Mouse (Mus musculus) heart, embryonic 15.5 days (tissue): ENCODE measurements around the gene Pfdn6. TPM values are rescaled to one million over a fixed set of nuclear protein-coding genes. Genes with fewer than 3 reads are reported as not detected.
"Not testable (repeated sequence)": the region's sequence is repeated elsewhere in the genome, so short reads cannot be mapped to it uniquely, and the experiment has no call there.

Source experiments
- ATAC-seq: fragments of 200-750 bp; cut with Nextera tagmentation; replicated peaks from 2 replicates; pipeline ENCODE4 v1.8.0; 2017; ENCODE audit warnings: low read depth, moderate TSS enrichment; ENCODE audit not compliant: insufficient number of reproducible peaks, insufficient read depth, low FRiP score
- H3K27ac ChIP-seq: fragments of 300-500 bp; sonication (generic); 2 replicates; pipeline ENCODE4 v1.5.1; 2015; ENCODE audit warnings: mild to moderate bottlenecking, inconsistent platforms
- H3K27me3 ChIP-seq: fragments of 300-500 bp; sonication (generic); 2 replicates; pipeline ENCODE4 v1.6.1; 2015; ENCODE audit warnings: inconsistent platforms
- H3K36me3 ChIP-seq: fragments of 300-500 bp; sonication (generic); 2 replicates; pipeline ENCODE4 v1.6.1; 2015; ENCODE audit warnings: mild to moderate bottlenecking, inconsistent platforms
- H3K4me1 ChIP-seq: fragments of 300-500 bp; sonication (generic); replicated peaks from 2 replicates; pipeline ENCODE4 v1.6.1; 2015; ENCODE audit warnings: inconsistent platforms
- H3K4me2 ChIP-seq: fragments of 300-500 bp; sonication (generic); 2 replicates; pipeline ENCODE4 v1.6.1; 2015; ENCODE audit warnings: inconsistent platforms, mild to moderate bottlenecking, moderate library complexity
- H3K4me3 ChIP-seq: fragments of 300-500 bp; sonication (generic); 2 replicates; pipeline ENCODE4 v1.5.1; 2015; ENCODE audit warnings: mild to moderate bottlenecking, inconsistent platforms
- H3K9ac ChIP-seq: fragments of 300-500 bp; sonication (generic); 2 replicates; pipeline ENCODE4 v1.6.1; 2015; ENCODE audit warnings: mild to moderate bottlenecking, inconsistent platforms
- H3K9me3 ChIP-seq: fragments of 300-500 bp; sonication (generic); replicated peaks from 2 replicates; pipeline ENCODE4 v1.6.1; 2016; ENCODE audit warnings: inconsistent platforms
- WGBS: fragments of 180-500 bp; shearing (Covaris S2); methylation state at CpG from one replicate; pipeline ENCODE4 v1.1.7; 2015; ENCODE audit warnings: mixed read lengths; 5-methylcytosine and 5-hydroxymethylcytosine counted together
- polyA plus RNA-seq: library from polyadenylated mRNA; unstranded; fragments of >200 nt; fragmentation: Nextera tagmentation; extraction: Ambion mirVana; gene quantifications from 2 replicates; pipeline ENCODE4 v1.2.1, GENCODE M21; 2015

The Pfdn6 gene
- polyA plus RNA-seq, 1 experiment from 2014 or later, result 115 TPM

DNA sequence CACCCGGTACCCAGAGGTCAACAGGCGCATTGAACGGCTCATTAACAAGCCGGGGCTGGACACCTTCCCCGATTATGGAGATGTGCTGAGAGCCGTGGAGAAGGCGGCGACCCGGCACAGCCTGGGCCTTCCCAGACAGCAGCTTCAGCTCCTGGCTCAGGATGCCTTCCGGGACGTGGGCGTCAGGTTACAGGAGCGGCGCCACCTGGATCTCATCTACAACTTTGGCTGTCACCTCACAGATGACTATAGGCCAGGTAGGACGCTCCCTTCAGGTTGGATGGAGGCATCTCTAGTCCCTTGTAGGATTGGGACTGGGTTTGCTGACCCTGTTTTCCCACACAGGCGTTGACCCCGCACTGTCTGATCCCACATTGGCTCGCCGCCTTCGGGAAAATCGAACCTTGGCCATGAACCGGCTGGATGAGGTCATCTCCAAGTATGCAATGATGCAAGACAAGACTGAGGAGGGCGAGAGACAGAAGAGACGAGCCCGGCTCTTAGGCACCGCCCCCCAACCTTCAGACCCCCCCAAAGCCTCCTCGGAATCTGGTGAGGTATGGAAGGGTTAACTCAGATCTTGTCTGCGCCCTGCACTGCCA, 28.2 kb downstream of the Pfdn6 start:
- Histone ChIP-seq H3K27ac (no peak overlapping the region), H3K36me3 (peaks cover 39% of the 10 kb centered on the region), H3K9ac (no peak overlapping the region), H3K4me2 (no peak overlapping the region), H3K9me3 (no peaks in the 10 kb centered on the region), H3K27me3 (no peaks in the 10 kb centered on the region), H3K4me1 (peaks cover 36% of the 10 kb centered on the region), H3K4me3 (no peak overlapping the region)
- ATAC-seq, result no peak
- WGBS, result 88% methylated on average over 28 of the region's 28 CpGs

DNA sequence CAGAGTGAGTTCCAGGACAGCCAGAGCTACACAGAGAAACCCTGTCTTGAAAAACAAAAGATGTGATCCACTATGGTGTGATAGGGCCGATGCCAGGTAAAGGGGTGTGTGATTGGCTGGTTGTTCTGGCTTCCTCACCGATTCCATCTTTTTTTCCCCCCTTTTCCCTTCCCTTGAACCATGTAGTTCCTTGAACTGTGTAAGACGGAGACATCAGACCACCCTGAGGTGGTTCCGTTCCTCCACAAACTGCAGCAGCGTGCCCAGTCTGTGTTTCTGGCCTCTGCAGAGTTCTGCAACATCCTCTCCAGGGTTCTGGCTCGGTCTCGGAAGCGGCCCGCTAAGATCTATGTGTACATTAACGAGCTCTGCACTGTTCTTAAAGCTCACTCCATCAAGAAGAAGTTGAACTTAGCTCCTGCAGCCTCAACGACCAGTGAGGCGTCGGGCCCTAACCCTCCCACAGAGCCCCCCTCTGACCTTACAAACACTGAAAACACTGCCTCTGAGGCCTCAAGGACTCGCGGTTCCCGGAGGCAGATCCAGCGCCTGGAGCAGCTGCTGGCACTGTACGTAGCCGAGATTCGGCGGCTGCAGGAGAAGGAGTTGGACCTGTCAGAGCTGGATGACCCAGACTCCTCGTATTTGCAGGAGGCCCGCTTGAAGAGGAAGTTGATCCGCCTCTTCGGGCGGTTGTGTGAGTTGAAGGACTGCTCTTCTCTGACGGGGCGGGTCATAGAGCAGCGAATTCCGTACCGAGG, 28.9 kb downstream of the Pfdn6 start:
- Histone ChIP-seq H3K4me1 (peaks cover 32% of the 10 kb centered on the region), H3K4me3 (no peak overlapping the region), H3K4me2 (no peak overlapping the region), H3K9me3 (no peaks in the 10 kb centered on the region), H3K27me3 (no peaks in the 10 kb centered on the region), H3K27ac (no peak overlapping the region), H3K36me3 (peaks cover 39% of the 10 kb centered on the region), H3K9ac (no peak overlapping the region)
- ATAC-seq, result no peak
- WGBS, result 89% methylated on average over 31 of the region's 31 CpGs

GRCm38 (mm10) chr17:33910346-33911051, 29.6 kb downstream of the Pfdn6 start:
- peak overlapping the region; percentile 99 for H3K4me2 ChIP-seq
- ATAC-seq, result no peak
- H3K36me3 ChIP-seq, result peaks cover 39% of the 10 kb centered on the region
- H3K4me1 ChIP-seq, result peaks cover 31% of the 10 kb centered on the region
- no peaks in the 10 kb centered on the region for H3K27me3 ChIP-seq
- H3K9me3 ChIP-seq, result no peaks in the 10 kb centered on the region
- WGBS, result 37% methylated on average over 11 of the region's 11 CpGs
- peak overlapping the region; percentile 93 for H3K27ac ChIP-seq
- H3K4me3 ChIP-seq, result peak overlapping the region; percentile 88
- peak overlapping the region; percentile 91 for H3K9ac ChIP-seq

- H3K9ac ChIP-seq, result peak overlapping the region; percentile 91
- H3K4me1 ChIP-seq, result peaks cover 25% of the 10 kb centered on the region
- ATAC-seq, result no peak
- peak overlapping the region; percentile 99 for H3K4me2 ChIP-seq
- peaks cover 36% of the 10 kb centered on the region for H3K36me3 ChIP-seq
- H3K27me3 ChIP-seq, result no peaks in the 10 kb centered on the region
- peak overlapping the region; percentile 93 for H3K27ac ChIP-seq
- no peaks in the 10 kb centered on the region for H3K9me3 ChIP-seq
- H3K4me3 ChIP-seq, result peak overlapping the region; percentile 88
- under 1% methylated on average over 14 of the region's 14 CpGs for WGBS
Measured at GRCm38 (mm10) chr17:33909869-33910250, 30.3 kb downstream of the Pfdn6 start.

- WGBS, result under 1% methylated on average over 68 of the region's 68 CpGs
- peaks cover 23% of the 10 kb centered on the region for H3K4me1 ChIP-seq
- H3K27me3 ChIP-seq, result no peaks in the 10 kb centered on the region
- peak within 1 kb of the TSS; percentile 91 for H3K9ac ChIP-seq
- no peaks in the 10 kb centered on the region for H3K9me3 ChIP-seq
- peak; percentile 97 for ATAC-seq
- H3K27ac ChIP-seq, result peak within 1 kb of the TSS; percentile 93
- peaks cover 31% of the 10 kb centered on the region for H3K36me3 ChIP-seq
- peak within 1 kb of the TSS; percentile 88 for H3K4me3 ChIP-seq
- peak within 1 kb of the TSS; percentile 99 for H3K4me2 ChIP-seq
Measured at GRCm38 (mm10) chr17:33909077-33909868, 30.9 kb downstream of the Pfdn6 start, which contains the start of gene Daxx. Gene Daxx (plus strand): TSS chr17:33909414.

- H3K27me3 ChIP-seq, result no peaks in the 10 kb centered on the region
- peak overlapping the region; percentile 99 for H3K4me2 ChIP-seq
- no peaks in the 10 kb centered on the region for H3K9me3 ChIP-seq
- peaks cover 19% of the 10 kb centered on the region for H3K4me1 ChIP-seq
- peak overlapping the region; percentile 66 for H3K9ac ChIP-seq
- H3K36me3 ChIP-seq, result peaks cover 23% of the 10 kb centered on the region
- ATAC-seq, result peak; percentile 2; the same call in 1 of the 2 replicates
- peak overlapping the region; percentile 88 for H3K4me3 ChIP-seq
- H3K27ac ChIP-seq, result peak overlapping the region; percentile 85
- WGBS, result under 1% methylated on average over 44 of the region's 44 CpGs
Measured at GRCm38 (mm10) chr17:33908331-33909076, 31.6 kb downstream of the Pfdn6 start.

- H3K4me2 ChIP-seq, H3K27ac ChIP-seq, H3K27me3 ChIP-seq, H3K9me3 ChIP-seq, H3K9ac ChIP-seq, H3K36me3 ChIP-seq, H3K4me3 ChIP-seq, ATAC-seq: not testable (repeated sequence)
- H3K4me1 ChIP-seq, result peaks cover 14% of the 10 kb centered on the region
- 37% methylated on average over 2 of the region's 4 CpGs for WGBS
Measured at GRCm38 (mm10) chr17:33904835-33905234, 35.3 kb downstream of the Pfdn6 start, which contains the start of gene Platr17. Gene Platr17 (plus strand): TSS chr17:33905135.

DNA sequence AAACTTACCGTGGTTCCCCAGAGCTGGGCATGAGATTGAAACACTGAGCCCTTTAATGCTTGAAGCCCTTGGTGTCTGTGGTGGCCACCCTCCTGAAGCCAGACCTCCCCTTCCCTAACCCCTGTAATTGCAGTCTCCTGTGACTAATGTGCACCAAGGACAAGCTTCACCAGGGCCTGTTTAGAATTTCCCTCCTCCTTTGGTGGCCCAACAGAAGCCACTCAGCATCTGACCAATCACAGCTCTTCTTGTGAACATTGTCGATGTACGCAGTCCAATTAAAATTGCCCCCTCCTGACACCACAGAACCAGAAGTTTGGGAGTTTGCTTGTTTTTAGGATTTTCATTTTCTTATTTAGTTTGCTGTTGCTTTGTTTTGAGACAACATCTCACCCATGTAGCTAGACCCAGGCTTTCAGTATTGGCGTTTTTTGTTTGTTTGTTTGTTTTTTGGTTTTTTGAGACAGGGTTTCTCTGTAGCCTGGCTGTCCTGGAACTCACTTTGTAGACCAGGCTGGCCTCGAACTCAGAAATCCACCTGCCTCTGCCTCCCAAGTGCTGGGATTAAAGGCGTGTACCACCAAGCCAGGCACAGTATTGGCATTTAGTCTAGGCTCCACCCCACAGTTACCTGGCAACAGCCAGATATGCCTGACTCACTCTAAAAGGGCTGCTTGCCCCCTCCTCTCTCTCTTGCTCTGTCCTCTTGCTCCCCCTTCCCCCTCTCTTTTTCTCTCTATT, 36.1 kb downstream of the Pfdn6 start:
- H3K27me3 ChIP-seq, H3K36me3 ChIP-seq, ATAC-seq, H3K27ac ChIP-seq, H3K9ac ChIP-seq, H3K9me3 ChIP-seq, H3K4me2 ChIP-seq, H3K4me3 ChIP-seq: not testable (repeated sequence)
- WGBS, result 75% methylated on average over 6 of the region's 6 CpGs
- peaks cover 14% of the 10 kb centered on the region for H3K4me1 ChIP-seq

GRCm38 (mm10) chr17:33902491-33902890, 37.7 kb downstream of the Pfdn6 start:
- no peak overlapping the region for H3K9ac ChIP-seq

GRCm38 (mm10) chr17:33902079-33902478, 38.1 kb downstream of the Pfdn6 start:
- Histone ChIP-seq H3K4me3 (no peak overlapping the region), H3K9ac (no peak overlapping the region), H3K4me1 (peaks cover 5% of the 10 kb centered on the region; the same call in 1 of the 2 replicates), H3K27me3 (no peaks in the 10 kb centered on the region), H3K36me3 (no peaks in the 10 kb centered on the region), H3K9me3 (no peaks in the 10 kb centered on the region), H3K27ac (peak overlapping the region; percentile 47), H3K4me2 (no peak overlapping the region)
- no peak for ATAC-seq
- 46% methylated on average over 4 of the region's 4 CpGs for WGBS

More at GRCm38 (mm10) chr17:33902491-33902890, 37.7 kb downstream of the Pfdn6 start:
- no peak for ATAC-seq
- 77% methylated on average over 7 of the region's 7 CpGs for WGBS
- H3K36me3 ChIP-seq, result no peaks in the 10 kb centered on the region
- H3K4me1 ChIP-seq, result peaks cover 5% of the 10 kb centered on the region; the same call in 1 of the 2 replicates
- H3K4me3 ChIP-seq, result no peak overlapping the region
- no peak overlapping the region for H3K4me2 ChIP-seq
- H3K9me3 ChIP-seq, result no peaks in the 10 kb centered on the region
- no peak overlapping the region for H3K27ac ChIP-seq
- H3K27me3 ChIP-seq, result no peaks in the 10 kb centered on the region
